Mouse (Mus musculus) mature B cell (primary cell): ENCODE data around the gene Vtn.

ENCODE experiments used
- in situ Hi-C: fragments of 300-500 bp; cut with MboI; formaldehyde crosslinking; loops from 2 replicates; pipeline ENCODE4 v1.14.3; 2019

Gene Vtn

GRCm38 (mm10) chr11:78534516-78534915 is 35.6 kb downstream of the Vtn start:
- in situ Hi-C loops: no loop called here

DNA sequence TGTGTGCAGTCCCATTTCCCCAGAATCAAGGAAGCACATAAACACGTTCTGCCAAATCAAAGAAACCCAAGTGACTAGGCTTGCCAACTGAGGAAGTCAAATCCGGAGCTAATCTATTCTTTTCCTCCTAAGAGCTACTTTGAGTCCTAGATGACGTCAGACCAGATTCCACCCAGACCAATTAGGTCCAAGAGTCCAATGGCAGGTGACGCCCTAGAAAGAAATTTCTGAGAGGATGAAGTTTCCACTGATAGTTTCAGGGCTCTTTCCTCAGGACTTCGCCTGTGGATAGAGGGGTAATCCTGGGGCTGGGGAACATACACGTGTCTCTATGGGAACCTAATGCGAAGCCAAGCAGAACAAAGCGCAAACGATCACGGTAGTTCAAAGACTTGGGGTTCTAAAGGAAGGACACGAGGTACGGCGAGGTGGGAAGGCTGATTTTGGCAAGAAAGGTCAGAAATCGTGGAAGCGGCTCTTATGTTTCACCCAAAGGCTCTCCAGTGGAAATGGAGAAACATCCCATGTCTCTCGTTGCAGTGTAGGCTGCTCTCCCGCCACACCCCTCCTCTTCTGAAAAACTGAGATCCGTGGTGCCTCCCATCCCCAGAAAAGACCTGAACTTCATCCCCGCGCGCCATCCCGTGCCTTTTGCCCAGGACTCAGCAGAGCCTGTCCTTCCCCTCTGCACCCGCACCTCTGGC is 36.6 kb downstream of the Vtn start:
- in situ Hi-C loops: no loop called here

- in situ Hi-C loops: no loop called here
Observed at GRCm38 (mm10) chr11:78536080-78536689, 37.3 kb downstream of the Vtn start, which contains the start of the genes Tnfaip1 and Ift20. Gene Tnfaip1 (minus strand): TSS chr11:78536332. Gene Ift20 (plus strand): TSS chr11:78536361.

DNA sequence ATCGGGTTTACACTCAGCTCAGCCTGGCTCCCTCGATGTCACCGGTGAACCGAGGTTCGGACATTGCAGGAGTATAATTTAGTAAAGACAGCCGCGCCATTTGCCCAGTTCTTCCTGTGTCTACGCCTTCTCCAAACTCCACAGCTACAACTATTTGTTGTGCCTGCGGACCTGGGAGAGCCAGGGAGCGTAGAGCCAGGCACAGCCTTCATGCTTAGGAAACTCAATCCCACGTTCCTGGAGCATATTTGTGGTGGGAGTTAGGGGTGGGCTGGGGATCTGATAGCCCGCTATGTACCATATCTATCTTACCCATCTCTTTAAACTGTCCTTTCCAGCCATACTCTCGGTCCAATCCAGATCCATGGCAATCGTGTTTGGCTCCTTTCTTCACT is 37.8 kb downstream of the Vtn start:
- in situ Hi-C loops: no loop called here

DNA sequence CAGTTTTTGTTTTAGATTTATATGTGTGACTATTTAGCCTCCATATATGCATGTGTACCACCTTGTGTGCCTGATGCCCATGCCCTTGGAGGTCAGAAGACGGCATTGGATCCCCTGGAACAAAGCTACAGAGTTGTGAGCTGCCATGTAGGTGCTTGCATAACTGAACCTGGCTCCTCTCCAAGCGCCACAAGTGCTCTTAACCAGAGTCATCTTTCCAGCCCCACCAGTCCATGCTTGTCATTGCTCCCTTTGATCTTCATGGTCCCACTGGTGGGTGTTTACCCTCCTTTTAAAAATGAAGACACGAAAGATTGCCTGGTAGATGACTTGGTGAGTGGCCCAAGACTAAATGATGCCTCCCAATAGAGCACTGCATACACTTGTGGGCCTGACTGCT is 41.5 kb downstream of the Vtn start:
- in situ Hi-C loops: no loop called here

DNA sequence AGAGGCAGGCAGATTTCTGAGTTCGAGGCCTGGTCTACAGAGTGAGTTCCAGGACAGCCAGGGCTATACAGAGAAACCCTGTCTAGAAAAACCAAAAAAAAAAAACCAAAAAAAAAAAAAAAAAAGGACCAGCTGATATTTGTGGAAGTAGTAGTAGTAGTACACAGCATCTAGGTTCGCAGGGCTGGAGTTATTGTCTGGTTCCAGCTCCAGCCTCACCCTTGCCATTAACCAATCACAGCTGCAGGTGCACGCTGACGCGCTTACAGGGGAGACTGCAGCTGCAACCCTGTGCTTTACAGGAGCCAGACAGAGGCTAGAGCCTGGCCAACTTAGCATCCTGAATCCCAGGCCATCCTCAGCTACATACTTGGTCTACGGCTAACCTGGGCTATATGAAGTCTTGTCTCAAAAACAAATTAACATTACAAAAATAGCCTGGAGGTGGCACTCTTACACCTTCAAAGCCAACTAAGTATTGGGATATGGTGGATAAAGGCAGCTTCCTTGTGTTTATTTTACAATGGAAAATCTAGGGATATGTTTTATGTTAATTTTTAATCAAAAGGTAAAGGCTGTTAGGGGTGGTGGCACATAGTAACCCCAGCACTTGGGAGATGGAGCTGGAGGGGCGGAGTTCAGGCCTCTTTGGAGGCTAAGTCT is 45.7 kb downstream of the Vtn start:
- in situ Hi-C loops: no loop called here

DNA sequence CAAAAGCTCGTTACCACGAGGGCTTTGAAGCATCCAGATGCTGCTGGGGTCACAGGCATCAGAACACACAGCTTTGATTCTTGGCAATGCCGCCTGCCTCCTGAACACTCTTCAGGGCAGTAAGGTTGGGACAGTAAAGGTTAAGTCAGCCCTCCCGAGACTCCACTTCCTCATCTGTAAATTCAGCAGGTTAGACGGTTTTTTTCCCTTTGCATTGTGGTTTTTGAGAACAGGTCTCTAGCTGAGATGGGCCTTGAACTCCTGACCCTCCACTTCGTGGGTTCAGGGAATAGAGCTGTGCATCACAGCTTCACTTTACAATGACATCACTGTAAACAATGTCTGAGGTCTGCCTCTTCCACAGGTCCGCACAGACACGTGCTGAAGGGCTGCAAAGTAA is 46.3 kb downstream of the Vtn start:
- in situ Hi-C loops: no loop called here

DNA sequence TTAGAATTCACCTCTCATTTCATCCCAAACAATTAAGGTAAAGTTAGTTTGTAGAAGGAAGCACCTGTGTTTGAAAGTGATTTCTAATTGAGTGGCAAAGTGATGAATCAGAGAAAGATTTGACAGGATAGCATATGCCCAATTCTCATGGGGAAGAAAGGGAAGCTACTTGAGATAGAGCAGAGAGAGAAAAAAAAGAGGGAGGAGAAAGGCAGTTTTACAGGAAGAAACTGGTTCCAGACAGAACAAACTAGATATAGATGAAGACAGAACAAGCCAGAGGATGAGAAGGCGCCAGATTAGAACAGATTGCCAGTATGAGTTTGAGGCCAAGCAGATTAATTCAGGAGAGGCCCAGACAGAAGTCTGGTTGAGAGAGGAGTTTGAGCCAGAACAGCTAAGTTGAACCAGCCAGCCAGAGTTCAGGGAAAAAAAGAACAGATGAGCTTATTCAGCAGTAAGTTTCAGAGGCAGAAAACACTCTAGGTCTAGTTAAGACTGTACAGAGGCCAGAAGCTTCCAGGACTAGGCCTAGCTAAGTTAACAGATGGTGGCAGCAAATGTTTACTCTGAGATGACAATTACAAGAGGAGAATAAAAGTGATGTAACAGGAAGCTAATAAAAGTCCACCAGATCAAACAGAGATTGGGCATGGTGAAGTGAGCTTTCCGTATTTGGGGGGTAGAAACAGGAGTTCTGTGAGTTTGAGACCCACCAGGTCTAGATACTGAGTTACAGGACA is 49.0 kb downstream of the Vtn start:
- in situ Hi-C loops: no loop called here

- in situ Hi-C loops: no loop called here
Observed at GRCm38 (mm10) chr11:78549491-78549987, 50.6 kb downstream of the Vtn start.

DNA sequence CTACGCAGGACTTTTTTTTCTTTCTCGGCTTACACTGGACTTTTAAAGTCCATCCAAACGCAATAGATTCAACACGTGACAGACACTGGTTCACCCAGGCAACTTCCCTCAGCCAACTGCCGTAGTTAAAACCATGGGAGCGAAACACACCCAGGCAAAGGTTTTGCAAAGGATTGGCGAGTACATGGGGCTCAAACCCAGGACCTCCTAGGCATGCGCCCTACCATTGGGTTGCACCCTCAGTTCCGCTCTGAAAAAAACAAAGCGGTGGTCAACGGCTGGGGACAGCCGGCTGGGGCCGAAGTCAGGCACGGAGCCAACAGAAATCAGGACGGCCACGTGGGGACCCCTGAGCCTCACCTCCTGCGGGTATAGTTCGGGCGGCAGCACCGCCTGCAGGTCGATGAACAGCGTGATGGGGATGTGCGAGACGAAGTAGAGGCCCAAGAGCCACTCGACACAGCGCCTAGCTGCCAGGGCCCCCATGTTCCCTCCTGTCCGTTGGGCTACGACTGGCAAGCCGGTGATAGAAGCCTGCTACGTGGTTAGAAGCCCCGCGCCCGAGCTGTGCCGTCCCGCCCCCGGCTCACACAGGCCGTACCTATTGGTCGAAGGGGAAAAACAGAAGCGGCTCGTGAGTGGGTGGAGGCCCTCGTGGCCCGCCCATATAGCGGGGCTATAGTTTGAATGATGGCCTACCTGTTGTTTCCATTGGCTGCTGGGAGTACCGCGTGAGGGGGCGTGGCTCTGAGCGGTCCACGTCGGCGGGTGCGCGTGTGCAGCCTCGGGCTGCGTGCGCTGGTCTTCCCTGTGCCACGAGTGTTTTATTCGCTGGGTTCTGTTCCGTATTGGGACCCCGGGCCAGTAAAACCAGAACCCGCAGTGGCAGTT is 51.5 kb downstream of the Vtn start, which contains the start of gene Tmem97:
TSS of gene Tmem97 (minus strand) at position 610 of the 891 bp plus-strand sequence.
- in situ Hi-C loops: no loop called here

GRCm38 (mm10) chr11:78551059-78551398 is 52.1 kb downstream of the Vtn start:
- in situ Hi-C loops: no loop called here
